Mouse (Mus musculus): ENCODE measurements around the gene Chek2.
"Not testable (repeated sequence)": the region's sequence is repeated elsewhere in the genome, so short reads cannot be mapped to it uniquely, and the experiment has no call there.

Gene Chek2

DNA sequence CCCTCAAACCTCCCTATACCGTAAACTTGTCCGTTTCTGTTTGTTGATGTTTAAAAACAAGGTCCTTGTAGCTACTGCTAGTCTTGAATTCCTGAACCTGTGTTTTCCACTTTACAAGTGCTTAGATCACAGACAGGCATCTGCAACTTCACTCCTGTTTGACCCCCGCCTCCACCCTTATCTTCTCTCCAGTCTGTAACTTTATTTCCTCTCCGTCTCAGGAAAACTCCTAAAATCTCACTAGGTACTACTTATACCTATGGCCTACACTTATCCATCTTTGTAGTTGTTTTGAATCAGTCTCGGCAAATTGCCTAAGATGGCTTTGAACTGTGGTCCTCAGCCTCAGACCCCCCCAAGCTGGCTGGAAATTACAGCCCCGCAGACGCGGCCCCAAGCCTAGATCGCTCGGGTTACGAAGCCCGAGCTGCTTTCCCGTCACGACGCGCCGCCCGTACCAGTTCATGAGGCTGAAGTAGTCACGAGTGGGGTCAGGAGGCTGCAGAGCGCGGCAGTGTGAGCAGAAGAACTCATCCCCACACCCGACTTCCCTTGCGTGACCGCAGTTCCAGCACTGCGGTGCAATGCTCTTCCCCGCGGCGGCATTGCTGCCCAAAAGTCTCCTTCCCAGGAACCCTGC, 621 bp upstream of the Chek2 start:
- no peak for DNase-seq (ENCODE audit: inconsistent age in 2 of 2, low spot score in 1 of 2)

DNA sequence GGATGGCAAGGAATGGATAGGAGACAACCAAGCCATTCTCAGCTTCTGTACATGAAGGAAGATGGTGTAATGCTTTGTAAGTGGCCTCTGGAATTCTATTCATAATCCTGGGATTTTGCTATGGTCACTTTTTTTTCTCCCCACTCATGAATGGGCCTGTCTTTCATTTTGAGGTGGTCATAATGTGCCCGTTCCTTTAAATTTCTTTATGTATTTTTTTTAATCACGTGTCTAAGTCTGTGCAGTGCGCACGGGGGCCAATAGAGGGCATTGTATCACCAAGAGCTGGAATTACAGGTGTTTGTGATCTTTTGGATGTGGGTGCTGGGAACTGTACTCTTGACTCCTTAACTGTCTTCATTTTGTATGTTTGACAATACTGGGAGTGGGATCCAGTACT, 686 bp downstream of the Chek2 start:
- peak; percentile 32 to 77 for DNase-seq (ENCODE audit: inconsistent age in 2 of 2, low spot score in 1 of 2)

DNA sequence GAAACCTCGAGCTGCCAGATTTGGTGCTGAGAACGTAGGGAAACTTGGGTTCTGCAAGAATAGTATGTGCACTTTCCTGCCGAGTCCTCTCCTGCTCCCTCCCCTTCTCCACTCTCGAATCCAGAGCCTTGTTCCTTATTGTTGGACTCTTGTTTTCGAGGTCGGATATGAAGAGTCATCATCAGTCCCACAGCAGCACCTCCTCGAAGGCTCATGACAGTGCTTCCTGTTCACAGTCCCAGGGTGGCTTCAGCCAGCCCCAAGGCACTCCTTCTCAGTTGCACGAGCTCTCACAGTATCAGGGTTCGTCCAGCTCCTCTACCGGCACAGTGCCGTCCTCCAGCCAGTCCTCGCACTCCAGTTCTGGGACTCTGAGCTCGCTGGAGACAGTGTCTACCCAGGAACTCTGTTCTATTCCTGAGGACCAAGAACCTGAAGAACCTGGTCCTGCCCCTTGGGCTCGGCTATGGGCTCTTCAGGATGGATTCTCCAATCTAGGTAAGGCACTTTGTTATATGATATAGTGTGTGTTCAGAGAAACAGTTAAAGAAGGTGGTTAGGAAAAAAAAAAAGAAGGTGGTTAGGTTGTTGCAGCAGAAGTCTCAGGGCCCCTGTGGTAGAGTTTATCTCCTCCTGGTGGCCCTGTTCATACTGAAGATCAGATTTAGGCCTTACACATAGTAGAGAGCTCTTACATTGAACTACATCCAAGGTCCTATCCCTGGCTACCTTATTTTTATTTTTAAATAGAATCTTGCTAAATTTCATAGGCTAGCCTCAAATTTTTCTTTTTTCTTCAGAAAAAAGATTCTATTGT, 1.5 kb downstream of the Chek2 start:
- DNase-seq (ENCODE audit: inconsistent age in 2 of 2, low spot score in 1 of 2) = peak; percentile 12 to 29

DNA sequence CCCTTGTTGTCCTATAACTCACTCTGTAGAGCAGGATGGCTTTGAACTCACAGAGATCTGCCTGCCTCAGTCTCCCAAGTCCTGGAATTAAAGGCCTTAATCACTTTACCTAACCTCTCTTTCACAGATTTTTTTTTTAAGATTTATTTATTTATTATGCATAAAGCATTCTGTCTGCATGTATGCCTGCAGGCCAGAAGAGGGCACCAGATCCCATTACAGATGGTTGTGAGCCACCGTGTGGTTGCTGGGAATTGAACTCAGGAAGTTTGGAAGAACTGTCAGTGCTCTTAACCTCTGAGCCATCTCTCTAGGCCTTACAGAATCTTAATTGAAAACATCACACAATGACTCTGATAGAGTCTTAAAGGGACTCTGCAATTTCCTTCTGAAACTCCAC, 13.2 kb downstream of the Chek2 start:
- DNase-seq (ENCODE audit: inconsistent age in 2 of 2, low spot score in 1 of 2) = no peak

DNA sequence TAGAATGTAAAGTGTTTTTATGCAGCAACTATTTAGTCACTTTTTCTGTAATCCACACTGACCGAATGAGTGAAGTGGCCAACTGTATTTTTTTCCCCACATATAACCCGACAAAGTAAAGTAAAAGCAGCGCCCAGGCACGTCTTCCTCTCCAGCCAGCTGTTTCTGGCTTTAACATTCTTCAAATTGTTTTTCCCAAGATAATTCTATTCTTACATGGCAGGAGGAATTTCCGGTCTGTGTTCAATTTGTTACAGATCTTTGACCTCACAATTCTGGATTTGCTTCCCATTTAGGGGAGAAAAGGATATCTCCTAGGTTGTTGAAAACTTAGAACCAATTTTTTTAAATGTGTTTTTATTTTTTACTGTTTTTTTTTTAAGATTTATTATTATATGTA, 17.3 kb downstream of the Chek2 start:
- peak in 1 of 2 experiments; percentile 41 for DNase-seq (ENCODE audit: inconsistent age in 2 of 2, low spot score in 1 of 2)

DNA sequence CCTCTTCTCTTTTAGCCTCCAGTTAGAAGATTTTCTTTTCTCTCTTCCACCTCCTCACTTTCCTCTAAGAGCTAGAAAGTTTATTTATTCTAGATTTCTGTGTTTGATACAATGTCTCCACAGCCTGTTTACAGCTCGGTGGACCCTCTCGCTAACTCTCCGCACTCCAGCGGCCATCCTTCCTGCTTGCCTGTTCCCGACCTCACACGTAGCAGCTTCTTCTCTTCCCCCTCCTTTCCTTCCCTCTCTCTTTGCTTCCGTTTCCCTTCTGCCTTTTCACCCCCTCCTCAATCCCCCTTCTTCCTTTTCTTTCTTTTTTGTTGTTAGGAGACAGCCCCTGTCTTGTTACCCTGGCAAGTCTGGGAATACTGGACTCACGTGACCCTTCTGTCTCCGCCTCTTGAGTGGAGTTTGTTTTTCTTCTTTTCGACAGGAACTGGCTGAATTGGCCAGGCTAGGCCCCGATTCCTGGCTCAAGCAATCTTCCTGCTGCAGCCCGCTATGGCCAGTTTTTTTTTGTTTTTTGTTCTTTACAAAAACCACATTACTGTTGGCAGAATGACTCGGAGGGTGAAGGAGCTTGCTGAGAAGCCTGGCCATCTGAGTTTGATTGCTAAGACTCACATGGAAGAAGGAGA, 19.4 kb downstream of the Chek2 start:
- DNase-seq (ENCODE audit: inconsistent age in 2 of 2, low spot score in 1 of 2) = peak; percentile 42 to 83

DNA sequence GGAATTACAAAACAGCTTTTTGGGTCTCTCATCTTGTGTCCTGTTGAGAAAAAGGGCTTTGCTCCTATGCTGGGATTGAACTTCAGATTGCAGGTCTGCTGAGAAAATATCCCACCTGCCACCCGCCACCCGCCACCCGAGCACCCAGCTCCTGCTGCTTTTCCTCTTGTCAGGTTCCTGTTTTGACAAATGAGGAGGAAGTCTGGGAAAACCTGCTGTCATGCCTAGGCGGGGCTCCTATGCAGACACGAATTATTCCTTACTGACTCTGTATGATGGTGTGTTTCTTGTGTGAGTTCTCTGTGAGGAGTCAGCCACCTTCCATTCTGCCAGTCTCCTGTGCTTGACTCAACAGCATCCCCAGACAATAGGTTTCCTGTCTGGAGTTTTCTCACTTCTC, 20.7 kb downstream of the Chek2 start:
- DNase-seq (ENCODE audit: inconsistent age in 2 of 2, low spot score in 1 of 2) = no peak

DNA sequence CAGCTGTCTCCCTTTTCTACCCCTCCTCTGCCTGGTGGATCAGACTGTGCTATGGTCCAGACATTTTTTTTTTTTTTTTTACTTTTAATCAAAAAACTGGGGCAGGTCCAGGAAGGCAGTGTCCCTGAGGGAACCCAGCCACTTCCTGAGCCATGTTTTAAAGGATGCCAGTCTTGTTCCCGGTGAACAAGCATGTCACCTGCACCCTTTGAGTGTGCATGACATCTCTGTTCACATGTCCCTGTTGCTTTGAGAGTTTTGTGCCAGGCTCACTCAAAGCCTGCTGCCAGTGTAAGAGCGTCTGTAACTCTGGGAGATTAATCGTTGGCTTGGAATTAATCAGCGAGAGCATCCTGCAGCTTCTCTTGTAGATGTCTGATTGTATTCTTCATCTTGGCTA, 28.7 kb downstream of the Chek2 start:
- DNase-seq (ENCODE audit: inconsistent age in 2 of 2, low spot score in 1 of 2) = no peak

DNA sequence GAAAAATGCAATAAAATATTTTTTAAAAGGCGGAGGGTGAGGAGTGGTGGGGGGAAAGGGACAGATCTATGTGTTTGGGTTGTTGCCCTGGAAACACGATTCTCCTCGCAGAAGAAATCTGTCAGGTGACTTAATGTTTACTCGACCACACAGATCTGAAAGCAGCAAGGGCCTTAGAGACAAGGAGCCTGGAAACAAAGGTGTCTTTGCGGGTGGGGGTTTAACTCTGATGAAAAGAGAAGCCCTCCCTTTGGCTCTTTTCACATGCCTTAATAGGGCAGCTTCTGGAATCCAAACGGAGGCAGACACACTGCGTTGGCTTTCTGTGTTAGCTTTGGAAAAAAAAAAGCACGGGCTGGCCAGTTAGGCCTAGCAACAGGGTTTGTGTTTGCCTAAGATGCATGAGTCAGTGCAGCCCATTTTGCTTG, 29.5 kb downstream of the Chek2 start:
- no peak for DNase-seq (ENCODE audit: inconsistent age in 2 of 2, low spot score in 1 of 2)

DNA sequence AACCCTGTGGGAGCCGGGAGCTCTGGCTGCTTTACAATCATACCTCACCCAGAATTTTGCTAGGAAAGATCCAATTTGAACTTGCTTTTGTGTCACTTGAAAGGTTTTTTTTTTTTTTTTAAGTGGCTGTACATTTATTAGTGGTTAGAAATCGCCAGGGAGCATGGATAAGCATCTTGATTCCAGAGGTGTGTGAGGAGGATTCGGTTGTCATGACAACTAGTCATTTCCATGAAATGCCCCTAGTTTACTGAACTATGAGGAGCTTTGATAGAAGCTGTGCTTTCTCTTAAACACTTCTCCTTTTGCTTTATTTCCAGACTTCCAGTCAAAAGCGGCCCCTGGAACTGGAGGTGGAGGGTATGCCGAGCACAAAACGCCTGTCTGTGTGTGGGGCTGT, 33.4 kb downstream of the Chek2 start:
- no peak for DNase-seq (ENCODE audit: inconsistent age in 2 of 2, low spot score in 1 of 2)

DNA sequence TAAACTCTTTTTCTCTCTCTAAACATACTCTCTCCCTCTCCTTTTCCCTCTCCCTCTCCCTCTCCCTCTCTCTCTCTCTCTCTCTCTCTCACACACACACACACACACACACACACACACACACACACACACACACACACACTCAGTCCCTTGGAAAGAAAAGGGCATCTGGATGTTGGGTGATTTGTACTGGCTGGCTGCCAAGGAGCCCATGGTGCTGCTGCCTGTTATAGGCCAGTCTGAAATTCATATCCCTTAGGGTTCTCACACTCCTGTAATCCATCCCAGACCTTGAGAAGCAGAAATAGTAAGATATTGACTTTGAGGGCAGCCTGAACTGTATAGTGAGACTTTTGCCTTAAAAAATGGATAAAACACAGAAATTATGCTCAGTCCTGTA, 34.9 kb downstream of the Chek2 start:
- peak; percentile 45 to 48 for DNase-seq (ENCODE audit: inconsistent age in 2 of 2, low spot score in 1 of 2)

DNA sequence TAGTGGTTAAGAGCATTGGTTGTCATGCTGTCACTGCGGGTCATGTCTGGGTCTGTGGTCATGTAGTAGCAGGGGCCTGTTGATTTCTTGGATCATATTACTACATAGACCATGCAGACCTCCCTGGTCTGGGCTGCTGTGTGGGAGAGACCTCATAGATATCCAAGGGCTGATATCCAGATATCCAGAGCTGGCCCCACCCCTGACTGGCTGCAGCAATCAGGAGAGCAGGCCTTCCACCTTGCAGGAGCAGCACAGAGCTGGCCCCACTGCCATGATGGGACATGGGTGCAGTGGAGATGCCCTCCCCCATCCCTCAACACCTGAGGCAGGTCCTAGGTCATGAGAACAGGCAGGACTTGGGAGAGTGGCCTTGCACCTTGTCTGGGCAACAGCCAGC, 35.5 kb downstream of the Chek2 start:
- no peak for DNase-seq (ENCODE audit: inconsistent age in 2 of 2, low spot score in 1 of 2)

DNA sequence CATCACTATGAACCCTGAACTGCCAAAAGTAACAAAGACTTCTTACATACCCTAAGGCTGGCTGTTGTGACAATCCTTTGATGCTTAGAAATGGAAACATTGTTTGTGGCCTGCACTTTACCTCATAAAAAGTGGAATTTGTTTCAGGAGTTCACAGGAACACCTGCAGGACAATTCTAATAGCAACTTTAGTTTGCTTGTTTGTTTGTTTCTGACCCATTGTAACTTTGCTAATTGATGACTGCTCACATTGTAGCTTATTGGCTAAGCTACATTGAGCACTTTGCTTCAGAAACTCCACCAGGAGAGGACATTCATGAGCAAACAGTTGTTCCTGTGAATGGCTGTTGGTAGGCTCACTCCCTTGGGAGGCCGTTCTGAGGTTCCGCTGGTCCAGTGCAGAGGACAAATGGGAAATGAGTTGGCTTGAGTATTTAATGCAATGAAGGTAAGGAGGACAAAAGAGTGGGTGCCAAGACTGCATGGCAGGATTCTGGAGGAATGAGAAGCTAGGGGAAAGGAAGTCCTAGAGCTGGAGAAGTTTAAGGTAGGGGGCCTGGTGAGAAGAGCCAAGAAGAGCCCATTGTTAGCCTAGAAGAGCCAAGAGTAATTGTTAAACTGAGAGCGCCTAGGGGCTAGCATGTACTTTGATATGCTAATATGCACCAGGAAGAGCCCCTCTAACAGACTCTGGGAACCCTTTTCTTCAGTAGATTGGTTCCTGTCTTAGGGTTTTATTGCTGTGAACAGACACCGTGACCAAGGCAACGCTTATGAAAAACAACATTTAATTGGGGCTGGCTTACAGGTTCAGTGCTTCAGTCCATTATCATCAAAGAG, 38.1 kb downstream of the Chek2 start:
- DNase-seq (ENCODE audit: inconsistent age in 2 of 2, low spot score in 1 of 2) = no peak

DNA sequence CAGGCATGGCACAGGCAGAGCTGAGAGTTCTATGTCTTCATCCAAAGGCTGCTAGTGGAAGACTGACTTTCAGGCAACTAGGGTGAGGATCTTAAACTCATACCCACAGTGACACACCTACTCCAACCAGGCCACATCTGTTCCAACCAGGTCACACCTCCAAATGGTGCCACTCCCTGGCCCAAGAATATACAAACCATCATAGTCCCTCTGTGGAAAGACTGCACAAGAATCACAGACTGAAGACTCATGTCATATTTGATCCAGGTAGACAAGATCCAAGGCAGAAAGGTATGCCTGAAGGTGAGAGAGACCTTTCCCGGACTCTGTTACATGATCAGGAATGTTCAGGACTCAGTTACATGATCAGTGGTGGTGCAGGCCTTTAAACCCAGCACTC, 38.7 kb downstream of the Chek2 start:
- not testable (repeated sequence) for DNase-seq (ENCODE audit: inconsistent age in 2 of 2, low spot score in 1 of 2)

DNA sequence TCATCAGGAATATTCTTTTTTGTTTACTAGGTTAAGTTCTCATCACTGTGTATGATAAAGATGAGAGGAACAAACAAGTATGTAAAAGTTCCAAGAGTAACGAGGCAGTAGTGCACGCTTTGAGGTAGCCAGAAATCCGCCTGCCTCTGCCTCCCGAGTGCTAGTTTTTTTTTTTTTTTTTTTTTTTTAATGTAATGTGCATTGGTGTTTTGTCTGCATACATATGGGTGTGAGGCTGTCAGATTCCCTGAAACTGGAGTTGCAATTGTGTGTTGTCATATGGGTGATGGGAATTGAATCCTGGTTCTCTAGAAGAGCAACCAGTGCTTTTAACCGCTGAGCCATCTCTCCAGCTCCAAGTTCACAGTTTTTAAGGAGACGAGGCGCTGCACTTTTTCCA, 39.3 kb downstream of the Chek2 start:
- no peak for DNase-seq (ENCODE audit: inconsistent age in 2 of 2, low spot score in 1 of 2)

DNA sequence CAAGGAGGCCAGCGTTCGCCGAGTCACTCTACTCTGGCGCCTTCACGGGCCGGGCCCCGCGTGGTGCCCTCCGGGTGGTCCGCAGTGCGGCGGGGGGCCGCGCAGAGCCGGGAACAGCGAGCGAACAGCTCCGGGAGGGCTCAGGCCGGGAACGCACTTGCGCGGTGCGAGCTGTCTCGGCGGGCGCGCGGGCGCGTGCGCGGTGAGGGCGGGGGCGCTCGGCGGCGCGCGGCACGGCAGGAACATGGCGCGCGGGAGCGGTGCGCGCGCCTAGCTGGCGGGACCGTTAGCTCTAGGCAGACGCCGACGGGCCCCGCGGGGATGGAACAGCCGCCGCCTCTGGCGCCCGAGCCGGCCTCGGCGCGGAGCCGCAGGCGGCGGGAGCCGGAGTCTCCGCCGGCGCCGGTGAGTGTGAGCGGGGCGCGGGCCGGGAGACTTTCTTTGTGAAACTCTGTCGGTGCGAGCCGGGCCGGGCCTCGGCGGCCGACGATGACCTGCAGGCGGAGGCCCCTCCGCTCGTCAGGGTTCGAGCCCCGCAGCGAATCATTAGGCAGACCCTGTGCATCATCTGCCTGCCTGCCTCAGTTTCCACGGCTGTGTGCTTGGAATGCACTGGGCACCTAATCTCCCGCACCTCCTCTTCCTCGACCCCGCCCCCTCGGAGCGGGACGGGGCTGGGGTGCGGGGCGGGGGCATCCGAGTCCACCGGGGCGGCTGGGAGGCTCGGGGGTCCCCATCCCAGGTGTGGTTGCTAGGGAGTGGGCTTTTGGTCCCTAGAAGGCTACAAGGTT, 40.0 kb downstream of the Chek2 start, which contains the start of gene Ttc28:
Gene Ttc28, plus strand, starts transcription at position 220 of the 791 bp plus-strand sequence.
- DNase-seq (ENCODE audit: inconsistent age in 2 of 2, low spot score in 1 of 2) = peak; percentile 91 to 96

DNA sequence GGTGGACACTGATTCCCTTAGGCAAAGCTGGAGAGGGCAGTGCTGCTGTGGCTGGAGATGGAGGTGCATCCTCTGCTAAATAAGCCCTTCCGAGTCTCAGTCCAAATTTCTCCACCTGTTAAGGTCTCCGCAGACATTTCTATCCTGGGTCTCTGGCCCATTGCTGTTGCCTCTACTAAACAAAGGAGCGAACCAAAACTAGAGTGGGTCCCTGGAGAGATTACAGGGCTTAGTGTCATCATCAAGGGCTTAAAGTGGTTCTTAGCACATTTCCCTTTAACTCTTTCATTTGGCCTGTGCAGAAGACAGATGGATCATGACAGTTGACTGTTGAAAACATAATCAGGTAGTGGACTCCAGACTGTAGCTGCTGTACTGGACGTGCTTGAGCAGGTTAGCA, 48.8 kb downstream of the Chek2 start:
- no peak for DNase-seq (ENCODE audit: inconsistent age in 2 of 2, low spot score in 1 of 2)

DNA sequence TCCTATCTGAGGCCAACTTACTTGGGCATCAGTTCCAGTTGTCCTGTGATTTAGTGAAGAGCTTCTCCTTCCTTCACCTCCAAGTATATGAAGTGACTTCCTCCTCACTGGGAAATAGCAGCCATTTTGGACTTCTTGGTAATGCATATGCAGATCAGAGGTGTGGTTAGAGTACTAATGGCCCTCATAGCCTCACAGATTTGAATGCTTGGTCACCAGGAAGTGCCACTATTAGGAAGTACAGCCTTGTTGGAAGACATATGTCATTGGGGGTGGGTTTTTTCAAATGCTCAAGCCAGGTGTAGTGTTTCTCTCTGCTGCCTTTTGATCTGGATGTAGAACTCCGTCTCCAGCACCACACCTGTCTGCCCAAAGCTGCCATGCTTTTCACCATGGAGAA, 50.2 kb downstream of the Chek2 start:
- no peak for DNase-seq (ENCODE audit: inconsistent age in 2 of 2, low spot score in 1 of 2)

DNA sequence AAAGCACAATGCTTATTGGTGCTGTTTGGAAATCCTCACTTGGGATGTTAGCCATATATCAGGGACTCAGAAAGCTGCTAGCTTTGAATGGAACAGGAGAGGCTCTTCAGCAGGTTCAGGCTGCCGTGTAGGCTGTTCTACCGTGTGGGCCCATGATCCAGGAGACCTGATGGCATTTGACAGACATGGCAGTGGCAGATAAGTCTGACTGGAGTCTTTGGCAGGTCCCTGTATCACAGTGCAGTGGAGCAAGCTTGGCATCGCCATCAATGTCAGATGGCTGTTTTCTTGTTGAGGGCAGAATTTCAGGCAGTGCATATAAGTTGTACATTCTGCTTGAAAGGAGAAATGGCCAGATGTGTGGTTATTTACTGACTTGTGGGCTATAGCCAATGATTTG, 50.8 kb downstream of the Chek2 start:
- no peak for DNase-seq (ENCODE audit: inconsistent age in 2 of 2, low spot score in 1 of 2)

DNA sequence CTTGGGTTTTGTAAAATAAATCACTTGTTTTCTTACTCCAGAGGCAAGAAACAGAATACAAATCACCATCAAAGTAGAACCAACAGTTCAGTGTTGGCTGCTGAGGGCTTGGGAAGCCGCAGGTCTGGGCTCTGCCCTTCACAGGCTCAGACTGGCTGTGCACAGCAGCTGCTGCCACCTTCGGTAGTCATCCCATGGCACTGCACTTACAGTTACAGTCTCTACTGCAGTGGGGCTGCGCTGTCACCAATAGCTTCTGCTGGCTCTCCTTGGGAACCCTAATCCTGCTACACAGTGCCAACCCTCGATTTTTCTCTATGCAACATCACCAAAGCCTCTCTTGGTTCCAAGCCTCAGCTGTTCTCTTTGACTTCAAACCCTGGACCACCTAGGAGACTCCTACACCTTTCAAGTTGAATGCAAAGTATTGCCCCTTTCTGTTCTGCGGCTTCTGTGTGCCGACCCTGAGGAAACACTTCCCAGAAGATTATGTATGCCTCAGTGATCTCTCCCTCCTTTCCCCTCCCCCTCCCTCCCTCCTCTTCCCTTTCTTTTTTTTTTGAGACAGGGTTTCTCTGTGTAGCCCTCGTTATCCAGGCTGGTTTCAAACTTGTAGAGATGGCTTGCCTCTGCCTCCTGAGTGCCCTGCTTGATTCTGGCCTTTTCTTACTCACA, 57.5 kb downstream of the Chek2 start:
- no peak for DNase-seq (ENCODE audit: inconsistent age in 2 of 2, low spot score in 1 of 2)
